Mouse (Mus musculus) kidney, postnatal 25 days (tissue): ENCODE data around the gene Wfdc17.

Experiments
- DNase-seq, 2 experiments: peaks; one replicate each; pipeline ENCODE4 v3.0.0; 2021; ENCODE audit warnings: mixed read lengths in 2 of 2

Gene Wfdc17

DNA sequence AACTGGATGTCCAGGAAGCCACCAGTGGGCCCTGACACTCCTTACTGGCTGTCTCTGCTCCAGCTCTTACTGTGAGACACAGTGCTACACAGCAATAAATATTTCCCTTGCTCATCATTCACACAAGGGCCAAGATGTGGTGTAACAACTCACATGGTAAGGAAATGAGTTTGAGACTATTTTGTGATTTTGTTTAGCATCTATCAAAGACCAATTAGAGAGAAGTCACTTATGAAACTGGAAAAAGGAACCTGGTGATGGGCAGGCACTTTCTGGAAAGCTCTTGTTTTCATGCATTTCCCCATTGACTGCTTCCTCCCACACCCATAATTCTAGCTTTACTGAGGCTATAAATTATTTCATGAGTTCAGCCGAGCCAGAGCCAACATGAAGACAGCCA, at the start of gene Wfdc17:
Gene Wfdc17, plus strand, starts transcription at position 287 of the 400 bp plus-strand sequence.
- no peak for DNase-seq

DNA sequence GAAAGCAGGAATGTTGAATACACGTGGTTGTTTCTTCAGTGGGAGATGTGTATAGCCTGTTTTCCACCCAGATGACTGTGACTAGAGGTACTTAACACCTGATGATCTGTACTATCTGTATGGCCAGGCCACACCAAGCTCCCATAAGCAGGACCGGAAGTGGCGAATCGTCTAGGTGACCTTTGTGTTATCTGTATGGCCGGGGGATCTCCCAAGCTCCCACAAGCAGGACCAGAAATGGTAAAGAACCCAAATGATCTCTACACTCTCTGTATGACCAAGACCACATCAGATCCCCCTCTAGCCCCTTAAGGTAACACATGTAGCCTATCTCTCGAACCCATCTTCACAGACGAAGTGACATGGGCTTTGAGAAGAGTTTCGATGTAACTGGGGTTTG, 49.2 kb upstream of the Wfdc17 start:
- DNase-seq: no peak

DNA sequence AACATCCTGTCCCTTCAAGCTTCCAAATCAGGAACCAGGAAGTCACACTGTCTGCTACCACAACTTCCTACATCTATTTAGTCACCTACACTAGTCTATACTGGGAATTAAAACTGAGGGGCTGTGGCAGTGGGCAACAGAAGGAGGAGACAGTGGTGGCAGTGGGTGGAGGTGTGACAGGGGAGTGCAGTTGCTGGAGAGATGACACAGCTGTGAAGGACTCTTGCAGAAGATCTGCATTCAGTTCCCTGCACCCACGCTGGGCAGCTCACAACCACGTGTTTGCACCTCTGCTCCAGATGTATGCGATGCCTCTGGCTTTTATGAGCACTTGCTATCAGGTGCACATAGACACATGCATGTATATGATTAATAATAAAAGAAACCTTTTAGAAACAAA, 46.3 kb upstream of the Wfdc17 start:
- DNase-seq: no peak

DNA sequence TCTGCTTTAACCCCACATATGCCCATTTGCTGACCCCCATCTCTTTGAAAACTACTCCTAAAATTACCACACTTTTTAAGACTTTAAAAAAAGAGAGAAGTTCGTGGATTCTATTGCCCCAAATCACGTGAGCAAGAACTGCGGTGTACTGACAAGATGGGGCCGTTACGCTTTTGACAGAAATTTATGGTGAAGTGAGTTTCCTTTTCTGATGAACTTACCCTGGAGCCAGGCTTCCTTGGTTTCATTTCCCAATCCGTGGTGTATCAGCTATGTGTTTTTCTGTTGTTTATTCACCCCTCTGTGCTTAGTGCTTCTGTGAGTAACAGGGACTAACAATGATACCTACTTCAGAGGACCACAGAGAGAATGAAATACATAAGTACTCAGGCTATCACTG, 45.0 kb upstream of the Wfdc17 start:
- no peak for DNase-seq

DNA sequence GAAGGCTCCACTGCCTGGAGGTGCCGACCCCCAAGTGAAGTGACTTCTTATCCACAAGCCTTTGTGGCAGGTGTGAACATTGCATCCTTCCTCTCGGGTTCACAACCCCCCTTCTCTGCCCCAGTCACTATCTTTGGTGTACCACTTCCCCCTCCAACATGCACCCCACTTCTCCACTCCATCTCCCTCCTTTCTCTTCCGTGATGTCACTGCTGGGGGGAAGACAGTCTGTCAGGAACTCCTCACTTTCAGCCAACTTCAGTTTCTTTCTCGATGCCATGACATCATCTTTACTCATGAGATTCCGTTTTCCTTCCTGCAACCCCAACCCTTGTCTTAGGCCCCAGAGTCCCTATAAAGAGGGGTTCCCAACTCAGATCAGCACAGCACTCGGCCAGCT, 41.6 kb upstream of the Wfdc17 start, which contains the start of gene Ccl4:
Gene Ccl4, plus strand, starts transcription at position 381 of the 400 bp plus-strand sequence.
- no peak for DNase-seq

DNA sequence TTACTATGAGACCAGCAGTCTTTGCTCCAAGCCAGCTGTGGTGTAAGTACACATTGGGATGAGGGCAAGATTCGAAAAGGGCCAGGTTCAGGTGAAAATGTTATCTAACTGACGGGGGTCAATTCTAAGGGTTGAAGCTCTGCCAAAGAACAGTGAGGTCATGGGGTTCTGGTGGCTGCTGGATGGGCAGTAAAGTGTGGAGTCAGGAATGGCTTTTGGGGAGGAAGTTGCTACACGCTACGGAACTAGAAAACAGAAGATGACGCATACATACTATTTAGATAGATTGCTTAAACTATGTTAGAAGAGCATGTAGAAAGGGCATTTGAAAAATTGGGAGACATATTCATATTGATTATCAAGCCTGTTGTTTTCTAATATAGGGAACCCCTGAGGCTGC, 40.3 kb upstream of the Wfdc17 start:
- no peak for DNase-seq

DNA sequence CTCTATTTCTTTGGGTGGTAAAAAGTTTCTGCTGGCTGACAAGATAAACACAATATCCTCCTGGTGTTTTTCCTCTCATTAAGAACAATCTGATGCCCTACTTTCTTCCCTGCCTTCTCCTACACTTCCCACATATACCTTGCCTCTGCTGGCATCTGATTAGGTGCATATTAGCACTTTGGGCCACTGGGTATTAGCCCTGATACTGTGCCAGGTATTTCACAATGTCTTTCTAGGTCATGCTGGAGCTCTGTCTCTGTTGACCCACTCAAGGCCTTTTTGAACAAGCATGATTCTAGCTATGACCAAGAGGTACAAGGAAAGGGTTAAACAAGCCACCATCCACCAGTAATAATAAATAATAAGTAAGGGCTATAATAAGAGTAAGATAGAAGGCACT, 32.0 kb upstream of the Wfdc17 start:
- DNase-seq: no peak

DNA sequence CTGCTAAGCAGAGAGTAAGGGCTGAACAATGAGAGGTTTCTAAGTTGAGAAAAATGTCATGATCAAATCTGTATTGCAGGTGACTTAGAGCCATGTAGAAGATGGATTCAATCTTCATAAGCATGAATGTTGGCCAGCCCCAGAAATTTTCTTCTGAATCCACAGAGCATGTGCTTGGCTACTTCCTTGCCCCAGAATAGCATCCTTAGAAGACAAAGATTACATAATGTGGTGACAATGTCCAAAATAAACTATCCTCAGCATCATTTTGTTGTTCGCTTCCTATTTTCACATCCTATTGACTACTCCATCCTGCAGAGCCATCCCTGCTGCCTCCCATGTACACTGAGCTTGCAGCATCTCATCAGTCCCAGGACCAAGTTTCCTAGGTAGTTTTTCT, 28.1 kb upstream of the Wfdc17 start:
- DNase-seq: no peak

DNA sequence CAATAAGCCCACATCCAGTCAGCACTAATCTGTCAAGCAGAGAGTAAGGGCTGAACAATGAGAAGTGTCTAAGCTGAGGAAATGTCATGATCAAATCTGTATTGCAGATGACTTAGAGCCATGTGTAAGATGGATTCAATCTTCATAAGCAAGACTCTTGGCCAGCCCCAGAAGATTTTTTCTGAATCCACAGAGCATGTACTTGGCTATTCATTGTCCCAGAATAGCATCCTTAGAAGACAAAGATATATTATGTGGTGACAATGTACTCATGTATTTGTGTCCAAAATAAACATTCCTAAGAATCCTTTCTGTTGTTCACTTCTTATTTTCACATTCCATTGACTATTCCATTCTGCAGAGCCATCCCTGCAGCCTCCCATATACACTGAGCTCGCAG, 13.9 kb upstream of the Wfdc17 start:
- no peak for DNase-seq

DNA sequence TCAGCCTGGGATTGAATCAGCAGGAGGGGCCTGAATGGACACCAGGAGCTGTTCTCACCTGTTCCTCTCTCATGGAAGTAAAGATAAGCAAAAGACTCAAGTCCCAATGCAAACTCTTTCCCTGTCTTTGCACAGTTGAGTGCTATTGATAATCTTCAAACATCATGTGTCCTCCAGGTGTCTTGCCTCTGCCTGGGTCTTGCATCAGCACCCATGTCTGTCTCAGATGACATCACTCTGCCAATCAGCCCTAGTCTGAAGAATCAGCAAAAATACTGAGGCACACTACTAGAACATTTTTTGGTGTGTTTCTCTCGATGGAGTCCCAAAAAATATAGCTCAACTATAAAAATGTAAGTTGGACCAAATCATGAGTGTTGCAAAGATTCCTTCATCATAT, 11.8 kb upstream of the Wfdc17 start:
- DNase-seq: no peak

DNA sequence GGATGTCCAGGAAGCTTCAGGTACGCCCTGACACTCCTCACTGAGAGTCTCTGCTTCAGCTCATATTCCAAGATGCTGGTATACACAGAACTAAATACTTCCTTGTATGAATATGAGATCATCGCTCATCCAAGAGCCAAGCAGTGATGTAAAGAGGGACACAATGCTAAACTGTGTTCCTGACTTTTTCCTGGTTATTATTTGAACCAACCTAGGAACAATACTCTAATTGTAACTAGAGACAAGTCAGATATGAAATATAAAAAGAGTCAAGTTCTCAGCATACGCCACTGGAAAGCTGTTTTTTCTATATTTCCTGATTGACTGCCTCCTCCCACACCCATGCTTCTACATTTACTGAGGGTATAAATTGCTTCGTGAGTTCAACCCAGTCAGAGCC, 4.9 kb downstream of the Wfdc17 start, which contains the start of gene Wfdc18:
Gene Wfdc18, plus strand, starts transcription at position 301 of the 400 bp plus-strand sequence.
- no peak for DNase-seq

DNA sequence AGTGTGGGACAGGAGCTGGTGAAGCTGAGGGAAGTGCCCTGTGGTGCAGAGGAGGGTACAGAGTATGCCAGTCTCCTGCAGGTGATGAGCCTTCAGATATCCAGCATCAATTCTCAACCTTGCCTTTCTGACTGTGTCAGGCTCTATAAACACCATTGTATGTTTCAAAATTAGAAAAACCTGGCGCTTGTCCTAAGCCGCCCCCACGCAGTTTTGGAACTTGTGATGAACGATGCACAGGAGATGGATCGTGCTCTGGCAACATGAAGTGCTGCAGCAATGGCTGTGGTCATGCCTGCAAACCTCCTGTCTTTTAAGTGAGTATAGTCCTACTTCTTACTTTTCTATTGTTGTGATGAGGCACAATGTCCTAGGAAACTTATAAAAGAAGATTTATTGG, 5.9 kb downstream of the Wfdc17 start:
- no peak for DNase-seq

DNA sequence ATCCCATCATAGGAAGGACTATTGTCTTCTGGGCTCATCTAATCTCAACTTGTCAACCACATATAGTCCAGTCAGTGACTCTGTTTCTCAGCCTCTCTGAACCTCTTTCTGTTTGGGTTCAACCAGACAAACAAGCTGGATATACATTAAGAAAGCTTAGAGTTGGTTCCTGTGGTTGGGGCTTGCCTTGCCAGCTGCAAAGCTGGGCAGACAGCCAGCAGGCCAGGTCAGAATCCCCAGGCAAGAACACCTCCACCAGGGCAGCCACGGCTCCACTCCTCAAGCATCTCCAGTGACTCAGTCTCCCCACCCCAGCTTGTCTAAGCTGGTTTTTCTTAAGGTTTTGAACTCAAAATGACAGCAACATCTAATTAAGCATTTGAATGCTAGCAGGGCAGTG, 8.9 kb downstream of the Wfdc17 start:
- no peak for DNase-seq

DNA sequence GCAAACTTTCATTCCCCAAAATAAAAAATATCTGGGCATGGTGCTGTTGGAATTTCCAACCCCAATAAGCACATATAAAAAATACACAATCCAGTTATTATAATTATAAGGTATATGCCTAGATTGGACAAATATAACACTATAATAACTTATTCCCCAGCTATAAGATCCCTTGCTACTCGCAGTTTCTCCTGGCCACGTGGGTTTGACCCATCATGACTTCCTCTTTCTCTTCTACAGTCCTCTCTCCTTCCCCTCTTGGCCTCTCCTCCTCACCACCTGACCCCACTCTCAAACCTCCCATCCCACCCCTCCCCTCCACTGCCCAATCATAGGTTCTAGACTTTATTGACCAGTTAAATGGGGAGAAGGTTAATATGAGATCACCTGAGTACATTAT, 10.1 kb downstream of the Wfdc17 start:
- DNase-seq: no peak

DNA sequence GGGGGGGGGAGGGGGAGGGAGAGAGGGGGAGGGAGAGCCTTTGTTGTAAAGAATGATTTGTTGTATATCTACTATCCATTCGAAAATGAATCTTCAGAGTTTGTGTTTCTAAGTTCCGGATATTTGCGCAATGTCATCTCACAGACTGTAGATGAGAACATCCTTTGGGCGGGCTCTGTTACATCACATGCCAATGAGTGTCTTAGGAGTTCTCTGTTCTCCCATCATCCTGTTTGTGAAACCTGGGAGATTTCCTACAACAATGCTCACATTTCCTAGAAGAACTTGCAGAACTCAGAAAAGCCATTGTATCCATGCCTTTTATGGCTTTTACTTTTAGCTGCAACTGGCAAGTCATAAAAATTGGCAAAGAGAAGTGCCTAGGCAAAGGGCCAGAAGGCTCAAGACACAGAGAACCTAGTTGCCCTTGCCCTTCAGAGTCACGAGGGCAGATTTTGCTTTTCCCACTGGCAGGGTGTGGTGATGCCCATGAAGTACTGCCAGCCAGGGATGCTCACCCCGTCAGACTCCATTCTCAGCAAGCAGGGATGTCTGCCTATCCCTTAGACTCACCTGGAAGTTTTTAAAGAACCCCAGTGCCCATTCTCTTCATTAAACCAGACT, 13.4 kb downstream of the Wfdc17 start:
- DNase-seq: peak in 1 of 2 experiments; percentile 6

DNA sequence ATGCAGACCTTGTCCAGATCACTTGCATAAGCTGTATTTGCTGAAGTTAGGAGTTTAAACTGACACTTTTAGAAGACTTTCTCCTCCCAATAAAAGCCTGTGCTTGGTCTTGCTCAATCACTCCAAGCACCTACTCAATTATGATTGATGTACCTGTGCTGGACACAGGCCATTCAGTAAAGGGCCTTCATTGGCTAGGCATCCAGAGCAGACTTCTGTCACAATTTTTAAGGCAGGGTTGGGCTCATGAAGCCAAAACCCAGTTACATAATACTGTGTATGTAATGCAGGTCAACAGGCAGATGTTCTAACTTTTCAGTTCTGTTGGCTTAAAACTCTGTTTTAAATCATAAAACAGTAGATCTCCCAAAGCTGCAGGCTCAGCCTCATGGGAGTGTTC, 17.0 kb downstream of the Wfdc17 start:
- no peak for DNase-seq

DNA sequence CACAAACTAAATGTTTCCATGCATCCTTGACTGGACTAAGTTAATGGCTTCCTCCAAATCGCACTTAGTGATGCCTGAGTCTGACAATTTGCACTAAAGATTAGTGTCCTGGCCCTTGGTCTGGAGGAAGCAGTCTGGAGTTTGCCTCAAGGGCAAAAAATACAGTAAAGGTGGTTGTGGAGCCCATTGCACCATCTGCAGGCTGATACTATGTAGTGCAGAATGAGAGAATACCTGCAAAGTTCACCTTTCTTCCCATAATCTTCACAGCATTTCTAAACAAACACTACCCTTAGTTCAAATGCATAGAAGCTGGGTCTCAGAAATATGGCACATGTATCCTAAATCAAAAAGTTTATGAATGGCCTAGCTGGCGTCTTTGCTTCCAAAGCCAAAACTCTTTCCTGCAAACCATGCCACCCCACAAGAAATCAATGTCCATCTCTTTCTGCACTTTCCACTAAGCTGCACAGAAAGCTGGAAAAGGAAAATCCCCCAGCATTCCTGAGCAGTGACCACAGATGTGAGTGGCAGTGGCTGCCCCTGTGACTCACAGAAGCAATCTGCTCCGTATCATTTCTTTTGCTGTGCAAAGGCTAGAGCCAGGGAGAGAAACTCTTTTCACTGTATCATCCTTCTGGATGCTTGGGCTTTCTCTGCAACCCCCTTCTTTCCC, 25.1 kb downstream of the Wfdc17 start:
- DNase-seq: no peak

DNA sequence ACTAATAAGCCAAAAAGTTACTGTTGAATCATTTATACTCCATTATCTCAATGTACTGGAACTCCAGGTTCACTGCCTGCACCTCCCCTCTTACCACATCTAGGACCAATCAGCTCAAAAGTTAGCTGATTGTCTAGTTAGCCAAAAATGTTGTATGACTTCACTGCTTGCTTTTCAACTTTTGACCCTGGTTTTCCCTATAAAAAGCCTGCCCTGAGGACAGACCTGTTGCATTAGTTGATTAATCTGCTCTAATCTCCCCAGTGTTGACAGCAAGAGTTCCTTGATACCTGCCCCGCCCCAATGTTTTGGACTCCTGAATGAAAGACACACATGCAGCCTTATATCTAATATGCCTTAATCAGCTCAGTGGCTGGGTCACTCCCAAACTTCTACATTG, 27.3 kb downstream of the Wfdc17 start:
- DNase-seq: no peak

DNA sequence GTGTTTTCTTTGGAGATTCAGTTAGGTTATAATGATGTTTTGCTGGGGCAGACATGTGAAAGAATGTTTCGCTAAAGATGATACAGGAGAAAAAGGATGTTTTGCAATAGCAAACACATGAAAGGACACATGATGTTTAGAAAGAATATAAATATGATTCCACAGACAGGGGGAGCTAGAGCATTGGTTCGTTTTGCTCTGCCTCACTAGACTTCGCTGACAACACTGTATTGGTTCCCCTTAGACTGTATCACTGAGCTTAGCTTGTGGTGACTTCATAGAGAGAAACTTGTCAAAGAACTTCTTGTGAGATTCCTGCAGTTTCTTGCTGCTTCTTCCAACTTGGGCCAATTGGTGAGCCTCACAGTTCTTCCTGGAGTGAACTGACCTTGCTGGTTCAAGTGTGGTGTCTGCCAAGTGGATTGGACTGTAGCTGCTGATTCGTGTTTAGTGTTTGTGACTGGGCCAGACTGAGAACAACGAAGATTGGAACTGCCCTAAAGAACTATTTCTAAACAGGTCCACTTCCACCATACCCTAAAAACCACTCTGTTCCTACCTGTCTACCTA, 29.4 kb downstream of the Wfdc17 start:
- DNase-seq: no peak

DNA sequence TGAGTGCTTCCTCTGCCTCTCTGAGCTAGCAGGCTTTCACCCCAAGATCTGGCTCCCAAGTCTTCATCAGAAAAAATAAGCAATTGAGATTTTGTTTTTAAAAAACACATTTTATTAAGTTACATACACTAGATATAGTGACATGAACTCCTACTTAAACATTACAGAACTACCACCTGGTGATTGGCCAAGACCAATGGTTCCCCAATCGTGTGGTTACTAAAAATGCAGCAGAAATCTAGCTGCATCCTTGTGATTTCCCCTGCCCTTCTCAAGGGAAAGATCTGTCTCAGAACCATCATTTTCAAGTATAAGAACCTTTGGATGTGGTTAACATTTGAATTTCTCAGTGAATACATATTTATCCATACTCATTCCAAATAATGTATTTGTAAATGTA, 30.4 kb downstream of the Wfdc17 start:
- DNase-seq: no peak

DNA sequence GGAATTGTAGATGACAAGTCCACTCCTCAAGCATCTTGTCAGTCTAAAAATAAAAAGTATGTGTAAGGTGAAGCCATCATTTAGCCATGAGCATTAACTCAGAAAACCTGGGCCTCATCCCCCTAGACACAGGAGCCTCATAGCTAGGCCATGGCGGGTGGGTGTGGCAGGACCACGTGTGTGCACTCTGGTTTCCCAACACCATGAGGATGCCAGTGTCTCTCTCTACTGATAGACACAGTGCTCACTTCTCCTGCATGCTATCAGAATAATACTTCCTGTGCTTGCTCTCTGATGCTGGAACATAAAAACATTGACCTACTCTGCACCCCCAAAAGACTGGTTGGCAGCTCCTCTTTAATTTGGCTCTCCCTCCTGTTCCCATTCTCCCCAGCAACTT, 32.1 kb downstream of the Wfdc17 start:
- no peak for DNase-seq

DNA sequence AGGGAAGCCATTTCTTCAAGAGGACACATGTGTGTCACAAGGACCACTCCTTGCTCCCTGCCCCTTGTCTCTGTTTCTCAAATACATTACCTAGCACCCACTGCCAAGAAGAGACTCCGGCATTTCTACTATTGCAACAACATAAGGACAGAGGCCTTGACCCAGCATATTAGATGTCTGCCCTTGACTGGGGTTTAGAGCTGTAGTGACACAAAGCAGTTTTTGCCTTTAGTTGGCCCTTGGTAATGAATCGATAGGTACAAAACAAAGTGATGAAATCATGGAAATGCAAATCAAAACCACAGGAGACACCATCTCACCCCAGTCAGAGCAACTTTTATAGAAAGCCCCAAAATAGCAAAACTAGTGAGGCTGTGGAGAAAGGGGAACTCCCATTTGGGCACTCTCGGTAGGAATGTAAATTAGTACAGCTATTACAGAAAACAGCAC, 33.3 kb downstream of the Wfdc17 start:
- DNase-seq: no peak

DNA sequence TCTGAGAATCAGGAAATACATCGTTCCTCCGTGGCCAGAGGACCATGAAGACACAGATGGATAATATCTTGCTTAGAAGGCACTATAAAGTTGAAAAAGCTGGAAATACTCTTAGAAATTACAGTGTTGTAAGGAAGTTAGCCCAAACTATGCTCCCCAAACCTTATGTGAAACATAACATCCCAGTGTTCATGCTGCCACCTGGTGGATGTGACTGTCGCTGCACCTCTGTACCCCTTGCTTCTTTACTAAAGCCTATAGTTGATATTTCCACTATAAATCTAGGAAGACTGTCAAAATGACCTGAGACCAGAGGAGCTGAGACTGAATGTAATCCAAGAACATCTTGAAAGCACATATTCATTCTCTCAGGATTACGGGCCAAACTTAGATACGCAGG, 35.5 kb downstream of the Wfdc17 start:
- DNase-seq: peak; percentile 75 to 87

DNA sequence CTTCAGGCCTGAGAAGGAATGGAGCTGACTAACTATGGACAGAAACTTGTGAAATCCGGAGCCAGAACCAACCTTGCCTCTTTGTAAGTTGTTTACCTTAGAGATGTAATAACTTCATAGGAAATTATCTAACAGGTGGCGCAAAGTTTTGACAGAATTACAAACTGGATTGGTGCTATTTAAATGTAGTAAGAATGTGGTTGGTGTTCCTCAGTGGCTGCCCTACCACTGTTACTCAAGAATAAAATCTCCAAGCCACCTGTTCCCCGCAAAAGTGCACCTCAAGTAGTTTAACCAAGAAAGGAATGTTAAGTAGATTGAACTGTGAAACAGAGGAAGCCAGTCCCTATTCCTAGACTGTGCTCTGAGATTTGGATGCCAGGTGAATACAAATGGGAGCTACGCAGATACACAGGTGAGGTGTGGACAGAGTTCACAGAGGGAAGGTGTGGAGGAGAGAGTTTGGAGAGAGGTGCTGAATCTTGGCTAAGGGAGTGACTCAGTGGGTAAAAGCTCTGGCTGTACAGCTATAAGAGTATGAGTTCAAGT, 36.7 kb downstream of the Wfdc17 start:
- no peak for DNase-seq
